30 mouse cellular contexts compared by ENCODE assay signal in genomic region chr9:6027272-6027671, GRCm38 (mm10).
"Had no signal": no experiment of that assay in that cellular context is flagged by ENCODE, and none has a peak within 500 bp of the region (broad histone marks: within the 10 kb centered on the region; RNA-seq: fewer than 3 reads in every experiment).

No protein-coding gene starts in this region.

- H3K36me3 ChIP-seq: limb, embryonic 10.5 days; limb, embryonic 12.5 days; limb, embryonic 13.5 days; limb, embryonic 15.5 days; liver, embryonic 12.5 days; liver, embryonic 13.5 days; liver, embryonic 15.5 days; lung, embryonic 15.5 days; midbrain, embryonic 10.5 days; midbrain, embryonic 12.5 days; midbrain, embryonic 13.5 days; midbrain, embryonic 15.5 days had no signal

- ATAC-seq: liver, embryonic 12.5 days; liver, postnatal 0 days; lung, postnatal 0 days; midbrain, embryonic 13.5 days; midbrain, embryonic 15.5 days; midbrain, embryonic 16.5 days had no signal

- H3K9me3 ChIP-seq: limb, embryonic 10.5 days; limb, embryonic 12.5 days; limb, embryonic 13.5 days; limb, embryonic 15.5 days; liver, embryonic 12.5 days; liver, embryonic 13.5 days; liver, embryonic 15.5 days; lung, embryonic 15.5 days; megakaryocyte, embryonic 14.5 days; midbrain, embryonic 10.5 days; midbrain, embryonic 12.5 days; midbrain, embryonic 13.5 days; midbrain, embryonic 15.5 days had no signal

- H3K27me3 ChIP-seq: limb, embryonic 12.5 days; limb, embryonic 13.5 days; limb, embryonic 15.5 days; liver, embryonic 12.5 days; liver, embryonic 13.5 days; liver, embryonic 15.5 days; lung, embryonic 15.5 days; megakaryocyte, embryonic 14.5 days; midbrain, embryonic 12.5 days; midbrain, embryonic 13.5 days; midbrain, embryonic 15.5 days had no signal

- H3K27ac ChIP-seq: left cerebral cortex, adult 2 months; limb, embryonic 10.5 days; limb, embryonic 12.5 days; limb, embryonic 13.5 days; limb, embryonic 15.5 days; liver, embryonic 12.5 days; liver, embryonic 13.5 days; liver, embryonic 14.5 days; liver, embryonic 15.5 days; lung, embryonic 15.5 days; macrophage; midbrain, embryonic 10.5 days; midbrain, embryonic 12.5 days; midbrain, embryonic 13.5 days; midbrain, embryonic 15.5 days had no signal

- H3K4me1 ChIP-seq: limb, embryonic 10.5 days; limb, embryonic 12.5 days; limb, embryonic 13.5 days; limb, embryonic 15.5 days; liver, embryonic 12.5 days; liver, embryonic 13.5 days; liver, embryonic 15.5 days; lung, embryonic 15.5 days; megakaryocyte, embryonic 14.5 days; midbrain, embryonic 10.5 days; midbrain, embryonic 12.5 days; midbrain, embryonic 13.5 days; midbrain, embryonic 15.5 days had no signal

- H3K4me3 ChIP-seq: left cerebral cortex, adult 2 months; limb, embryonic 10.5 days; limb, embryonic 12.5 days; limb, embryonic 13.5 days; limb, embryonic 15.5 days; liver, embryonic 12.5 days; liver, embryonic 13.5 days; liver, embryonic 15.5 days; lung, embryonic 15.5 days; megakaryocyte, embryonic 14.5 days; midbrain, embryonic 10.5 days; midbrain, embryonic 12.5 days; midbrain, embryonic 13.5 days; midbrain, embryonic 15.5 days; myocyte had no signal

- DNase-seq: left cerebral cortex, postnatal 4 days; liver; liver, embryonic 13.5 days; liver, postnatal 0 days; lung, adult 18-20 months; lung, adult 2 months; lung, embryonic 14.5 days; lung, postnatal 10 days; lung, postnatal 14 days; lung, postnatal 36 days; lung, postnatal 4 days; midbrain, embryonic 14.5 days had no signal

- H3K9ac ChIP-seq: limb, embryonic 12.5 days; limb, embryonic 13.5 days; limb, embryonic 15.5 days; liver, embryonic 12.5 days; liver, embryonic 13.5 days; liver, embryonic 14.5 days; liver, embryonic 15.5 days; liver, postnatal 0 days; lung, embryonic 14.5 days; lung, embryonic 15.5 days; midbrain, embryonic 12.5 days; midbrain, embryonic 13.5 days; midbrain, embryonic 15.5 days had no signal
